Mouse (Mus musculus) embryonic fibroblast, embryonic 13.5 days (primary cell): Measurements from ENCODE around the gene Angptl6.

ENCODE experiments used
- CTCF ChIP-seq: IDR thresholded peaks from 2 replicates; pipeline ENCODE4 v1.5.1; 2011; ENCODE audit warnings: mild to moderate bottlenecking, control low read depth, low read length, moderate library complexity, borderline replicate concordance; ENCODE audit not compliant: insufficient read depth
- POLR2A ChIP-seq: IDR thresholded peaks from 2 replicates; pipeline ENCODE4 v1.6.1; 2011; ENCODE audit warnings: low read depth, mild to moderate bottlenecking, control low read depth, low read length, moderate library complexity

GRCm38 (mm10) chr9:20886563-20886962, 7.0 kb upstream of the Angptl6 start:
- TF ChIP-seq POLR2A: no peak
- no peak for TF ChIP-seq CTCF
